Mouse (Mus musculus): Measurements from ENCODE around the gene Isl2. TPM values are rescaled to one million over a fixed set of nuclear protein-coding genes. Genes with fewer than 3 reads are reported as not detected.

Gene Isl2
- polyA plus RNA-seq, 1 experiment from 2014 or later = not detected

DNA sequence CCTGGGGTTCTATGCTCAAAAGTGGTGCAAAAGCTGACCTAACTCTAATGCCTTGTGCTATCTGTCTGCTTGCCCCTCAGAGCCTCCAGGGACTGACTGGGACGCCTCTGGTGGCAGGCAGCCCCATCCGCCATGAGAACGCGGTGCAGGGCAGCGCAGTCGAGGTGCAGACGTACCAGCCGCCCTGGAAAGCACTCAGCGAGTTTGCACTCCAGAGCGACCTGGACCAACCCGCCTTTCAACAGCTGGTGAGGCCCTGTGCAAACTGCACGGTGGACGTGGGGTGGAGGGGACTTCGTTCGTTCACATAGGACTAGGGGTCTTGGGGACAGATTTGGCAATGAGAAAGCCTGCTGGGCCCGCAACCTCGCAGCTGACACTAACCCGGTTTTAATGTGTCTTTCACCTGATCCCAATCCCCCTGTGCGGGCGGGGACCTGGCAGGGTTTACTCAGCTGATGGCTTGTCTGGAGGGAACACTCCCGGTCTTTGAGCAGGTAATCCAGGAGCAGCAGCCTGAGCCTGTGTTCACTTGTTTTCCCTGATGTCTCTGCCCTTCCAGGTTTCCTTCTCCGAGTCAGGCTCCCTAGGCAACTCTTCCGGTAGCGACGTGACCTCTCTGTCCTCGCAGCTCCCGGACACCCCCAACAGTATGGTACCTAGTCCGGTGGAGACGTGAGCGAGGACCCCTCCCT is 6.5 kb downstream of the Isl2 start:
- Histone ChIP-seq H3K4me1 (replicated peaks; ENCODE audit: control insufficient read depth, insufficient read depth, low read length) (peaks cover 36% of the 10 kb centered on the region), H3K27ac (ENCODE audit: low read length) (no peak overlapping the region), H3K4me3 (ENCODE audit: low read length) (peak overlapping the region; percentile 9; the same call in 1 of the 2 replicates), H3K36me3 (ENCODE audit: control insufficient read depth, insufficient read depth, low read length) (no peaks in the 10 kb centered on the region), H3K9ac (ENCODE audit: low read length) (no peak overlapping the region), H3K4me2 (ENCODE audit: low read depth, low read length) (peak overlapping the region; percentile 23; the same call in 1 of the 2 replicates), H3K27me3 (ENCODE audit: control insufficient read depth, insufficient read depth, low read depth, low read length) (peaks cover 88% of the 10 kb centered on the region), H3K9me3 (ENCODE audit: control insufficient read depth, low read length) (peaks cover 6% of the 10 kb centered on the region)
- WGBS = 4% methylated on average over 30 of the region's 30 CpGs
- peak; percentile 47; the same call in 1 of the 2 replicates for ATAC-seq (ENCODE audit: low read depth)

DNA sequence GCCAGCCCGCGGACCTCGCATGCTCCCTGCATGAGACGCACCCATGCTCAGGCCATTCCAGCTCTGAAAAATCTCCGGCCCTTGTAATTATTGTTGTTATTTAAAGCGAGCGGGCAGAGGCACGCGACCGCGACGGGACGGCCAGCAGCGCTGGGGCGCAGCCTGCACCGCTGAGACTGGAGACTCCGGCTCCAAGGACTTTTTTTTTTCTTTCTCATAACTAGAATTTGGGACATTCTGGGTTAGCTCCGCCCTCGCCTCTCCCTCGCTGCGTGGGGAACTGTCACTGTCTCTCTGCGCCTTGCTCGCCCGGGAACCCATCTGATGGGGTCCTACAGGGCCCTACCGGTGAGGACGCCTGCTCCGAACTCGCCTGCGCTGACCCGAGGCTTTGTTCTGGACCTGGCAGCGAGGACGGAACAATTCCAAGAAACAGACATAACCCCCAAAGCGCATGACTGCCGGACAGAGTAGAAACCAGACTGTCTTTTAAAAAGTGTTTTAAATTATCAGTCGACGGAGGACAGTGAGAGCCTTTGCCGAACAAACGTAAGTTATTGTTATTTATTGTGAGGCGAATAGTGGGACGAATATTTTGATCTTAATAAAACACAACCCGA is 7.2 kb downstream of the Isl2 start:
- no peak for ATAC-seq (ENCODE audit: low read depth)
- Histone ChIP-seq H3K36me3 (ENCODE audit: control insufficient read depth, insufficient read depth, low read length) (no peaks in the 10 kb centered on the region), H3K4me3 (ENCODE audit: low read length) (peak overlapping the region; percentile 39), H3K9ac (ENCODE audit: low read length) (no peak overlapping the region), H3K27ac (ENCODE audit: low read length) (no peak overlapping the region), H3K27me3 (ENCODE audit: control insufficient read depth, insufficient read depth, low read depth, low read length) (peaks cover 84% of the 10 kb centered on the region), H3K4me1 (replicated peaks; ENCODE audit: control insufficient read depth, insufficient read depth, low read length) (peaks cover 33% of the 10 kb centered on the region), H3K9me3 (ENCODE audit: control insufficient read depth, low read length) (peaks cover 6% of the 10 kb centered on the region), H3K4me2 (ENCODE audit: low read depth, low read length) (peak overlapping the region; percentile 47)
- WGBS = 7% methylated on average over 41 of the region's 41 CpGs

DNA sequence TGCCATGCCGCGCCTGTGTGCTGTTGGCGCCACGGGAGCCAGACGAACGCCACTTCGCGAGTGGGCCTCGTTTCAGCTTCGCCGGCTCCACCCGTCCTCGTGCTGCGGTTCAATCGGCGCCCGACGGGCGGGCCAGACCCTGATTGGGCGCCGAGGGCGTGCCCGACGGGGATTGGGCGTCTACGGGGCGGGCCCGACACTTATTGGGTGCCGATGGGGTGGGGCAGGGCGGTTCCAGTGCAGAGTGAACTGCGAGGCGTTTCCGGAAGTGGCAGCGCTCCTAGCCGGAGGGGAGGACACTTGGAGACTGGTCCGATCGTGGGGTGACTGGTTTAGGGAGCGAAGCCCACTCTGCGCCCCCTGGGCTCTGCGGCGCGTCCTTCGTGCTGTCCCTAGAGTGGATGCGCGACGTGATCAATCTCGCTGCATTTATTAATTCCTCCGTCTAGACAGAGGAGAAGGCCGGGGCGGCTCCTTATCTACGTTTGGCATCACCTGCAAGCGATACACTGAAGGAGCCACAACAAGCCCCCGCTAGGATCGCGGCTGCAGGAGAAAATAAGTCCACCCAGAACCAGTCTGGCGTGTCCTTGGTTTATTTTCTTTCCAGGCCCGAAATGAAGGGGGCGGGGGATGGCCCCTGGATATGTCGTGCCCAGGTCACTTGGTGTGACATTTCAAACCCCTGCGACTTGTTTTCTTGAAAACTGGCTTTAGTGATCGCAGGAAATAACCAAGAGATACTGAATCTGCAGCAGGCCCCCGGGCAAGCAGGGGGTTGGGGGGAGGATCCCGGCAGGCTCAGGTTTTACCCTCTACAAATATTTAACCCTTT is 7.9 kb downstream of the Isl2 start:
- Histone ChIP-seq H3K36me3 (ENCODE audit: control insufficient read depth, insufficient read depth, low read length) (no peaks in the 10 kb centered on the region), H3K9me3 (ENCODE audit: control insufficient read depth, low read length) (peaks cover 6% of the 10 kb centered on the region), H3K4me2 (ENCODE audit: low read depth, low read length) (peak overlapping the region; percentile 47), H3K27me3 (ENCODE audit: control insufficient read depth, insufficient read depth, low read depth, low read length) (peaks cover 76% of the 10 kb centered on the region), H3K4me1 (replicated peaks; ENCODE audit: control insufficient read depth, insufficient read depth, low read length) (peaks cover 27% of the 10 kb centered on the region), H3K27ac (ENCODE audit: low read length) (no peak overlapping the region), H3K4me3 (ENCODE audit: low read length) (peak overlapping the region; percentile 39), H3K9ac (ENCODE audit: low read length) (no peak overlapping the region)
- 5% methylated on average over 63 of the region's 63 CpGs for WGBS
- ATAC-seq (ENCODE audit: low read depth) = peak; percentile 59; the same call in 1 of the 2 replicates

DNA sequence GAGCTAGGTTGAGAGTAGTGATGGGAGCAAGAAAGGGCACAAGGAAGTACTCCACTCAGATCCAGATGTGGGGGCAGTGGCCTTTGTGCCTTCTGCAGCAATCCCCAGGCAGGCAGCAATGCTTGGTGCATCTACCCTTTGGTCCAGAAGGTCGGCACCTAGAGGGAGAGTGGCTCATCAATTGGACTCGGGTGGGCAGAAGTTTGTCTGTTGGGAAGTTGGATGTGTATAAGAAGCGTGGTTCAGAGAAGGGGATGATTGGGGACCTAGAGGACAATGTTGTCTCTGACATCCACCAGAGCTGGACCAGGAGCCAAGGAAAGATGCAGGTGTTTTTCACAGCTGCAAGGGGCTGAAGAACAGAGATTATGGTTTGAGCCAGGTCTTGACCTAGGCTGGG is 10.4 kb downstream of the Isl2 start:
- Histone ChIP-seq H3K36me3 (ENCODE audit: control insufficient read depth, insufficient read depth, low read length) (no peaks in the 10 kb centered on the region), H3K4me1 (replicated peaks; ENCODE audit: control insufficient read depth, insufficient read depth, low read length) (peaks cover 19% of the 10 kb centered on the region), H3K4me3 (ENCODE audit: low read length) (no peak overlapping the region), H3K27me3 (ENCODE audit: control insufficient read depth, insufficient read depth, low read depth, low read length) (peaks cover 56% of the 10 kb centered on the region), H3K27ac (ENCODE audit: low read length) (no peak overlapping the region), H3K9me3 (ENCODE audit: control insufficient read depth, low read length) (peaks cover 6% of the 10 kb centered on the region), H3K4me2 (ENCODE audit: low read depth, low read length) (no peak overlapping the region), H3K9ac (ENCODE audit: low read length) (no peak overlapping the region)
- 22% methylated on average over 3 of the region's 3 CpGs for WGBS
- no peak for ATAC-seq (ENCODE audit: low read depth)

DNA sequence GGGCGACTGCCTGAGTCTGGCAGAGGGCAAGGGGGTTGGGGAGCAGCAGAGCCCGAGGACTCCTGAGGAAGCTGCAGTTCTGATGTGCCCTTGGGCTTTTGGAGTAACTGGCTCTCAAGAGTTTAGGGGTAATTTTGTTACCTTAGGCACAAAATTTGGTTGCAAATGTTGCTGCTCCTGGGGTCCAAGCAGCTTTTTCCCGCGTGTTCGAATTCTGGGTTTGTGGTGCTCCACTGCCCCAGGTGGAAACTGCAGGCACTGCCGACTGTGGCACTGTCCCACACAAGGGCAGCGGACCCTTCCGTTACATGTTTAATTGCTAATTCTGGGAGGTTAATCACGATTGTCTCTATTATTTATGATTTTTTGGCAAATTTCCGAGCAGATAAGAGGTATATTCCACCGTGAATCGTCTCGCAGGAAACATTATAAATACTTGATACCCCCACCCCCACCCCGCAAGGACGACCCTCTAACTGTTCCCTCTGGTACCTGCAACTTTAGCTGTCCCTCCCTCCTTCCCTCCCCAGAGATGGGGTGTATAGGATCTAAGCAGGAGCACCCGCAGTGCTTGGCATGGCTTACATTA is 10.9 kb downstream of the Isl2 start:
- no peak overlapping the region for H3K9ac ChIP-seq (ENCODE audit: low read length)
- peaks cover 6% of the 10 kb centered on the region for H3K9me3 ChIP-seq (ENCODE audit: control insufficient read depth, low read length)
- H3K4me3 ChIP-seq (ENCODE audit: low read length) = 0 out of 2 replicates have a peak overlapping the region, but pooled peaks have one; percentile 1
- H3K36me3 ChIP-seq (ENCODE audit: control insufficient read depth, insufficient read depth, low read length) = no peaks in the 10 kb centered on the region
- no peak overlapping the region for H3K27ac ChIP-seq (ENCODE audit: low read length)
- H3K27me3 ChIP-seq (ENCODE audit: control insufficient read depth, insufficient read depth, low read depth, low read length) = peaks cover 52% of the 10 kb centered on the region
- ATAC-seq (ENCODE audit: low read depth) = no peak
- H3K4me2 ChIP-seq (ENCODE audit: low read depth, low read length) = peak overlapping the region; percentile 8; the same call in 1 of the 2 replicates
- peaks cover 19% of the 10 kb centered on the region for H3K4me1 ChIP-seq (replicated peaks; ENCODE audit: control insufficient read depth, insufficient read depth, low read length)
- WGBS = 11% methylated on average over 16 of the region's 16 CpGs

DNA sequence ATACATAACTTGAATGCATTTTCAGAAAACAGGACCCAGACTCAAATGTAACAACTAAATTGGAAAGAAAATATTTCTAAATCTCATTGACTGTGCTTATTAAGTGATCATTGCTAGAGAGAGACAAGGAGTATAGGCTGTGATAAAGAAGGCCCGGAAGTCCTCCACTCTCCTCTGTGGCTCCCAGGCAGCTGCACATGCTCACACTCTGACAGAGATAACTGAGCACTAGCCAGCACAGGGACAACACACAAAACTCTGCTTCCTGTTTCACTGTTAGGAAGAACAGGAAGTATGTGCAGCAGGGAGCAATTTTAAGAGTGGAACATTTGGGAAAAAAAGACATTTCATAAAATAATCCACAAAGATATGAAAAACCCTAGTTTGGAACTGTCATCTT is 16.5 kb downstream of the Isl2 start:
- H3K27ac ChIP-seq (ENCODE audit: low read length) = no peak overlapping the region
- no peaks in the 10 kb centered on the region for H3K4me1 ChIP-seq (replicated peaks; ENCODE audit: control insufficient read depth, insufficient read depth, low read length)
- H3K9ac ChIP-seq (ENCODE audit: low read length) = no peak overlapping the region
- H3K4me3 ChIP-seq (ENCODE audit: low read length) = no peak overlapping the region
- WGBS = 23% methylated on average over 1 of the region's 1 CpGs
- no peak overlapping the region for H3K4me2 ChIP-seq (ENCODE audit: low read depth, low read length)
- no peak for ATAC-seq (ENCODE audit: low read depth)
- no peaks in the 10 kb centered on the region for H3K36me3 ChIP-seq (ENCODE audit: control insufficient read depth, insufficient read depth, low read length)
- H3K27me3 ChIP-seq (ENCODE audit: control insufficient read depth, insufficient read depth, low read depth, low read length) = peaks cover 2% of the 10 kb centered on the region; the same call in 1 of the 2 replicates
- no peaks in the 10 kb centered on the region for H3K9me3 ChIP-seq (ENCODE audit: control insufficient read depth, low read length)

DNA sequence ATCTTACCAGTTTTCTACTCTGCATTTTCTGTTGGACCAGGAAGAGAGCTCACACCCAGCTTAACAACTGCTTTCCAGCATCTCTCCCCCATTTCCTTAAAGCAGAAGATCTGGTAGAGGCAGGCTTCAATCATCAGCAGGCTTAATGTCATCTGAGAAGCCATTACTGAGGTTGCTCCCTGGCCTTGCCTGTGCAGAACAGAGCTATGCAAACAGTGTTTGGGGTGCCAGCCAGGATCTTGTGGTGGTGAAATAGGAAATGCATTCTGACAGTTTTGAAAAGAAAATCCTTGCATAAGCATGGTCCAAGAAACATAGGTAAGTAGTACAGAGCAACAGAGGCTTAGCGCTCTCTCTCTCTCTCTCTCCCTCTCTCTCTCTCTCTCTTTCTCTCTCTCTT is 22.5 kb downstream of the Isl2 start:
- Histone ChIP-seq H3K27ac (ENCODE audit: low read length) (no peak overlapping the region), H3K4me2 (ENCODE audit: low read depth, low read length) (no peak overlapping the region), H3K36me3 (ENCODE audit: control insufficient read depth, insufficient read depth, low read length) (no peaks in the 10 kb centered on the region), H3K4me1 (replicated peaks; ENCODE audit: control insufficient read depth, insufficient read depth, low read length) (no peaks in the 10 kb centered on the region; the same call in 1 of the 2 replicates), H3K4me3 (ENCODE audit: low read length) (no peak overlapping the region), H3K9ac (ENCODE audit: low read length) (no peak overlapping the region), H3K9me3 (ENCODE audit: control insufficient read depth, low read length) (no peaks in the 10 kb centered on the region), H3K27me3 (ENCODE audit: control insufficient read depth, insufficient read depth, low read depth, low read length) (no peaks in the 10 kb centered on the region)
- 64% methylated on average over 1 of the region's 1 CpGs for WGBS
- ATAC-seq (ENCODE audit: low read depth) = peak; percentile 17; the same call in 1 of the 2 replicates

DNA sequence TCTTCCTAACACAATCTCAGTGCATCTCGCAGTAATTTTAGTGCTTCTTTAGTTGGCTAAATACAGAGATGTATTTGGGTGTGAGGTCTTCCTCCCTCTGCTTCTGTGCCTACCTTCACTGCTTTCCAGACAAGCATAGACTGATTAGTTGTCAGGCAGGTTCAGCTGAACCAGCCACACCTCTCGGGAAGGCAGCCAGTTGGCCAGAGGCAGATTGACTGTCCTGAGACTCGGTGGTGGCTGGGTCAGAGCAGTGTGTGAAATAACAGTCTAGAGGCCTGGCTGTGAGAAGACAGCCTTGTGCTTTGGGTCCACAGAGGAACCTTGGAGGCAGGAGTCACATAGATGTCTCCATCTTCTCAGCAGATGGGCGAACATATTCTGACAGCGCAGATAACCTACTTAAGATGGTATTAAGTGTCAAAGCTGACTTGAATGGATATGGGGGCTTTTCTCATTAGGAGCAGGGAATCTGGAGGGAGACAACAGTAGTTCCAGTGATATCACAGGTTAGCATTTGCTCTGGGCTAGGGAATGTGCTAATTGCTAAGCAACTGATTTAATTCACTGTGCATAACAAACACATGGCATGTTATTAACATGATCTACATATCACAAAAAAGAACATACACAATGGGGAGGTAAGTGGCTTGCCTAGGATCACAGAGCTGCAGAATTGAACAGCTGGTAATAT is 30.1 kb downstream of the Isl2 start:
- 60% methylated on average over 5 of the region's 5 CpGs for WGBS
- H3K4me3 ChIP-seq (ENCODE audit: low read length) = no peak overlapping the region

More for the DNA sequence above, 30.1 kb downstream of the Isl2 start:
- Histone ChIP-seq H3K4me1 (replicated peaks; ENCODE audit: control insufficient read depth, insufficient read depth, low read length) (no peaks in the 10 kb centered on the region), H3K9me3 (ENCODE audit: control insufficient read depth, low read length) (no peaks in the 10 kb centered on the region), H3K27ac (ENCODE audit: low read length) (no peak overlapping the region), H3K9ac (ENCODE audit: low read length) (no peak overlapping the region), H3K36me3 (ENCODE audit: control insufficient read depth, insufficient read depth, low read length) (no peaks in the 10 kb centered on the region), H3K4me2 (ENCODE audit: low read depth, low read length) (no peak overlapping the region), H3K27me3 (ENCODE audit: control insufficient read depth, insufficient read depth, low read depth, low read length) (no peaks in the 10 kb centered on the region)
- ATAC-seq (ENCODE audit: low read depth) = no peak
